Mouse (Mus musculus): ENCODE measurements at regions not wholly inside any gene's neighbourhood (a gene's known extent, or its start where the extent isn't known, plus 50 kb on each side); places are given as distances from the start of the nearest gene placed in this dataset.
"Not testable (repeated sequence)": the region's sequence is repeated elsewhere in the genome, so short reads cannot be mapped to it uniquely, and the experiment has no call there.

GRCm38 (mm10) chr13:97358781-97359305 is 117.9 kb downstream of the Enc1 start:
- Histone ChIP-seq H3K79me3 (ENCODE audit: low read depth) (no peaks in the 10 kb centered on the region), H3K36me3 (ENCODE audit: control insufficient read depth, insufficient read depth) (no peaks in the 10 kb centered on the region), H3K4me3 (ENCODE audit: insufficient read depth, poor library complexity, severe bottlenecking) (no peak overlapping the region), H3ac (ENCODE audit: control insufficient read depth, insufficient read length, low read depth) (no peak overlapping the region), H3K27me3 (ENCODE audit: control insufficient read depth, insufficient read depth, insufficient read length) (no peaks in the 10 kb centered on the region), H3K79me2 (ENCODE audit: control insufficient read depth, insufficient read depth) (no peaks in the 10 kb centered on the region)
- TF ChIP-seq USF1 (IDR thresholded peaks at IDR 0.05; ENCODE audit: low read depth) (no peak), MYOD1 (IDR thresholded peaks at IDR 0.05; ENCODE audit: control insufficient read depth, insufficient read length, low read depth) (no peak), MAX (IDR thresholded peaks at IDR 0.05) (no peak), MYOG (IDR thresholded peaks at IDR 0.05; ENCODE audit: control insufficient read depth, extremely low read depth, insufficient read length) (no peak), CEBPB (IDR thresholded peaks at IDR 0.05; ENCODE audit: low read depth) (no peak), FOSL1 (IDR thresholded peaks at IDR 0.05; ENCODE audit: insufficient read depth, low read length, poor library complexity, severe bottlenecking) (no peak), CTCF (IDR thresholded peaks at IDR 0.05; ENCODE audit: control insufficient read depth, insufficient read depth, insufficient read length) (no peak)

GRCm38 (mm10) chr13:97358261-97358660 is 117.4 kb downstream of the Enc1 start:
- no peaks in the 10 kb centered on the region for H3K79me2 ChIP-seq (ENCODE audit: control insufficient read depth, insufficient read depth)
- no peak overlapping the region for H3K4me3 ChIP-seq (ENCODE audit: insufficient read depth, poor library complexity, severe bottlenecking)
- TF ChIP-seq MAX (IDR thresholded peaks at IDR 0.05) (no peak), USF1 (IDR thresholded peaks at IDR 0.05; ENCODE audit: low read depth) (no peak), CTCF (IDR thresholded peaks at IDR 0.05; ENCODE audit: control insufficient read depth, insufficient read depth, insufficient read length) (no peak), CEBPB (IDR thresholded peaks at IDR 0.05; ENCODE audit: low read depth) (no peak), FOSL1 (IDR thresholded peaks at IDR 0.05; ENCODE audit: insufficient read depth, low read length, poor library complexity, severe bottlenecking) (no peak), MYOG (IDR thresholded peaks at IDR 0.05; ENCODE audit: control insufficient read depth, extremely low read depth, insufficient read length) (no peak), MYOD1 (IDR thresholded peaks at IDR 0.05; ENCODE audit: control insufficient read depth, insufficient read length, low read depth) (no peak)
- no peaks in the 10 kb centered on the region for H3K36me3 ChIP-seq (ENCODE audit: control insufficient read depth, insufficient read depth)
- no peaks in the 10 kb centered on the region for H3K79me3 ChIP-seq (ENCODE audit: low read depth)
- no peak overlapping the region for H3ac ChIP-seq (ENCODE audit: control insufficient read depth, insufficient read length, low read depth)
- no peaks in the 10 kb centered on the region for H3K27me3 ChIP-seq (ENCODE audit: control insufficient read depth, insufficient read depth, insufficient read length)

- H3K79me3 ChIP-seq (ENCODE audit: low read depth) = no peaks in the 10 kb centered on the region
- TF ChIP-seq CTCF (IDR thresholded peaks at IDR 0.05; ENCODE audit: control insufficient read depth, insufficient read depth, insufficient read length) (no peak), MAX (IDR thresholded peaks at IDR 0.05) (no peak), FOSL1 (IDR thresholded peaks at IDR 0.05; ENCODE audit: insufficient read depth, low read length, poor library complexity, severe bottlenecking) (peak; percentile 46), USF1 (IDR thresholded peaks at IDR 0.05; ENCODE audit: low read depth) (no peak), MYOD1 (IDR thresholded peaks at IDR 0.05; ENCODE audit: control insufficient read depth, insufficient read length, low read depth) (peak; percentile 69), MYOG (IDR thresholded peaks at IDR 0.05; ENCODE audit: control insufficient read depth, extremely low read depth, insufficient read length) (no peak), CEBPB (IDR thresholded peaks at IDR 0.05; ENCODE audit: low read depth) (no peak)
- no peaks in the 10 kb centered on the region for H3K36me3 ChIP-seq (ENCODE audit: control insufficient read depth, insufficient read depth)
- no peaks in the 10 kb centered on the region for H3K79me2 ChIP-seq (ENCODE audit: control insufficient read depth, insufficient read depth)
- no peak overlapping the region for H3ac ChIP-seq (ENCODE audit: control insufficient read depth, insufficient read length, low read depth)
- no peak overlapping the region for H3K4me3 ChIP-seq (ENCODE audit: insufficient read depth, poor library complexity, severe bottlenecking)
- no peaks in the 10 kb centered on the region for H3K27me3 ChIP-seq (ENCODE audit: control insufficient read depth, insufficient read depth, insufficient read length)
Measured at GRCm38 (mm10) chr13:97356923-97357807, 116.3 kb downstream of the Enc1 start.

- not testable (repeated sequence) for H3K79me2 ChIP-seq (ENCODE audit: control insufficient read depth, insufficient read depth); H3K79me3 ChIP-seq (ENCODE audit: low read depth); H3ac ChIP-seq (ENCODE audit: control insufficient read depth, insufficient read length, low read depth); H3K4me3 ChIP-seq (ENCODE audit: insufficient read depth, poor library complexity, severe bottlenecking); H3K36me3 ChIP-seq (ENCODE audit: control insufficient read depth, insufficient read depth); H3K27me3 ChIP-seq (ENCODE audit: control insufficient read depth, insufficient read depth, insufficient read length)
Measured at GRCm38 (mm10) chr13:97355411-97355810, 114.5 kb downstream of the Enc1 start.

DNA sequence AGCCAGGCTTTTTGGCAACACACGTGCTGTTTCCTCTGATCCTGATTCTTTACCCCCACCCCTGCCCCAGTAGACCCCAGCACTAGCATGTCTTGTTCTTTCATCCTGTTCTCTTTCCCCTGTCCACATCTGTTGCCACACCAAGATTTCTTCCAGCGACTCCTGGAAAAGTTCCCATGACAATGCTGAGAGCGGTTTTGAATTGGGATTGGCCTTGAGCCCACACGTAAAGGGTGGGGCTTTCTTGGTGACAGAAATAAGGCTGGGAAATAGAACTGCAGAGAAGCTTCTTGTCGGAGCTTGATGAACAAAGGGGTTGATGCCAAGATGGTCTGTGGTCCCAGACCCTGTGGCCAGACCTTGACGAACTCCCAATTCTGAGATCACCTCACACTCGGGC is 106.8 kb downstream of the Enc1 start:
- H3K79me3 ChIP-seq (ENCODE audit: low read depth) = no peaks in the 10 kb centered on the region
- H3K36me3 ChIP-seq (ENCODE audit: control insufficient read depth, insufficient read depth) = no peaks in the 10 kb centered on the region
- H3K79me2 ChIP-seq (ENCODE audit: control insufficient read depth, insufficient read depth) = no peaks in the 10 kb centered on the region
- TF ChIP-seq MYOG (IDR thresholded peaks at IDR 0.05; ENCODE audit: control insufficient read depth, extremely low read depth, insufficient read length) (no peak), MAX (IDR thresholded peaks at IDR 0.05) (no peak), FOSL1 (IDR thresholded peaks at IDR 0.05; ENCODE audit: insufficient read depth, low read length, poor library complexity, severe bottlenecking) (no peak), MYOD1 (IDR thresholded peaks at IDR 0.05; ENCODE audit: control insufficient read depth, insufficient read length, low read depth) (no peak), CTCF (IDR thresholded peaks at IDR 0.05; ENCODE audit: control insufficient read depth, insufficient read depth, insufficient read length) (no peak), CEBPB (IDR thresholded peaks at IDR 0.05; ENCODE audit: low read depth) (no peak), USF1 (IDR thresholded peaks at IDR 0.05; ENCODE audit: low read depth) (no peak)
- H3K4me3 ChIP-seq (ENCODE audit: insufficient read depth, poor library complexity, severe bottlenecking) = no peak overlapping the region
- no peaks in the 10 kb centered on the region for H3K27me3 ChIP-seq (ENCODE audit: control insufficient read depth, insufficient read depth, insufficient read length)
- no peak overlapping the region for H3ac ChIP-seq (ENCODE audit: control insufficient read depth, insufficient read length, low read depth)

Measured in C2C12 (cell line).